Mouse (Mus musculus): ENCODE results near the gene Trpm5.

Trpm5 gene
- long read RNA-seq, experiment 1 = 0 reads
- long read RNA-seq, experiment 2 = 0 reads

DNA sequence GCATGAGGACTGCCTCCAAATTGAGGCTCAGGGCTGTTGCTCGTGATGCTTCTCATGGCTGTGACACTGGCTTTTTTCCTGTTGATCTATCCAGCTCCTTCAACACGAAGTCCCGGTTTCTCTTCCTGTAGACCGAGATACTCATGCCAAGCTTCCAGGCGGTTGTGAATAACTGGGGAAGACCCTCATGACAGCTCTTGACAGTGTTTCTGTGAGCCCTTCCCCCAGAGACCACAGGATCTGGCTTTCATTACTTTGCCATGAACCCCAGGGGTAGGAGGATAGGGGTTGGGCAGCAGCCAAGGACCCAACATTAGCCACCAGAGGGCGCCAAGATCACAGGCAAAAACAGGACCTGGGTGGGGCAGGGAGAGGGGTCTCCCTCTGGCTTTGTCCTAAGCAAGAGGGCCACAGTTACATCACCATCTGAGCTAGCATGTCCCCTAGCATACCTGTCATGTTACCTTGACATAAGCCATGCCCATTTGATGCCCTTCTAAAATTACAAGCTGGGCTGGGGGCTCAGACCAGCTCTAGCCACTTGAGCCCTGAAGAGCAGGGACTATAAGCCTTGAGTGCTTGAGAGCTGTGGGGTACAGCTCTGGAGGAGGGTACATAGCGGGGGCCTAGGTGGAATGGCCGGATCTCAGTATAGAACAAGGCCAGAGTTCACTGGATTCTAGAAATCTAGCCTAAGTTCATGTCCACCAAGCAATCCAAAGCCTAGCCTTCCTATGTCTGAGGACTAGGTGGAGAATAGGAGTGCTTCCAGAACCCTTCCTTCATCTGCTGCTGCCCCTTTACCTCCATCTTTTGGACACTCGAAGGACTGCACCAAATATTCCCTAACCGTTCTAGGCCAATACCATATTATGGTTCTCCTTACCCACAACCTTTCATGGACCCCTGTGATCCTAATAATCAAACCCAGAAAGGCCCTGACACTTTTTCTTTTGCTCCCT lies at the start of gene Trpm5:
Trpm5 (minus strand) TSS at position 51 of the 962 bp plus-strand sequence.
- intact Hi-C loops (cut with DNase I) = loop anchor here (1.0 to 5.0 kb wide), 2 partner anchors 43 to 372 kb away; no protein-coding TSS in a partner anchor

DNA sequence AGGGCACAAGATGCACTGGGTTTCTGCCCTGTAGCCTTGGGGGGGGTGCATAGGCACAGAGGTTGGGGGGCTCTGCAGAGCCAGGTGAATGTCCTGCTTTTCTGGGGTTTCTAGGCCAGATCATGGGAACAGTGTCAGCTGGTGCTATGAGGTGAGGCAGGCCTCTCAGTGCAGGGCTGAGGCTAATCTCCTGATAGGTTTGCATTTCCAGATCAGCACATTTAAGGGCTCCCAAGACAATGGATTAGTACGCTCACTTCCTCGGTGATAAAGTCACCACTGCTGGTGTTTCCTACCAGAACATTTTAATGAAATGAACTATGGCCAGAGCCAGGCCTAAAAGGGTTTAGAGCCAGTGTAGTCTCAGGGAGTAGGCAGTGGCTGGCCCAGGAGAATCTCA lies 48.2 kb upstream of the Trpm5 start:
- intact Hi-C loops (cut with DNase I) = no loop called here

DNA sequence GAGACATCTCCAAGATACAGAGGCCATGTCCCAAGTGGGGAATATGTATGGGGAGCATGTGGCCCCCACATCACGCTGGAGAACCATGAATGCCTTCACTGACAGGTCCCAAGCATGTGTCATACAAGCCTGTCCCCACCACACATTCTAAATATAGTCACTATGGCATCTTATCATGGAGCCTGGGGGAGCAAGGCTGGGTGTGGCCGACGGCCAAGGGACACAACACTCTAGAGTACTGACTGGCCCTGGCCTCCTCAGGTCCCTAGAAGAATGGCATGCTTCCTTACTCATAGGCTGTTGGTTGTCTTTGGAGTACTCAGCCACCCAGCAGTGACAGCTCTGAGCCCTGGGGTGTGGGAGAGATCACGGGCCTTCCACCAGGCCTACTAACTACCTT lies 45.5 kb upstream of the Trpm5 start:
- intact Hi-C loops (cut with DNase I) = no loop called here

DNA sequence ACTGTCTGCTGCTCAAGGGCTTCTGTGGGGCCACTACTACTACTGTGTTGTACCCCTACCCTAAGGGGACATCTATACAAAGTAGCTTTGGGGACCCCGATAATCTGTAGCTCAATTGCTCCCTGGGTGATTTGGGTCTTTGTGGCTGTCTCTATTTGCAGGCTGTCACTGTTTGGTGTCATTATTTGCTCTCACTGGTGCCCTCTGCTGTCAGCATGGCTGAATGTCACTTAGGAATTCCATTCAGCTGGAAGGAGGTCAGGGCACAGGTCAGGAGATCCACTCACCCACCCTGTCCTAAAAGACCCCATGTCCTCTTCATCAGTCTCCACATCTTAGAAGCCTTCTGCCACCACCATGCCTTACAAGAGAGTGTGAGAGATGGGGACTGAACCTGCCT lies 44.3 kb upstream of the Trpm5 start:
- intact Hi-C loops (cut with DNase I) = loop anchor here (1.0 kb wide), 1 partner anchor 44 kb away; the partner anchor contains the start of gene Trpm5

DNA sequence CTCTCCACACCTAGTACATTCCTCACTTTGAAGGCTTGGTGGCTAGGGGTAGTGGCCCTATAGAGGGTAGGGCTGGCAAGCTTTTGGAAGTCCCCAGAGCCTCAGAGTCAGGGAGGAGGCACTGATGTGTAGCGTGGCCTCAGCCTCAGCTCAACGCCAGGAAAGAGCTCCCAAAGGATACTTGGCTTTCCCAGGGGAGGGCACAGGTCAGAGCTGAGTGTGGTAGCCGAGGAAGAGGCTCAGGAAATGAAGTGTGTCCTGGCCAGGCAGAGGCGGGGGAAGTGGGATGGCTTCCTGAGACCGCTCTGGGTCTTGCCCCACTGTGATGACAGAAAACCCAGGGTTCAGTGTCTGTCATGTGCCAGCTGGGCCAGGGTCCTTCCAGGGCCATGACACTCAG lies 42.1 kb upstream of the Trpm5 start:
- intact Hi-C loops (cut with DNase I) = no loop called here

DNA sequence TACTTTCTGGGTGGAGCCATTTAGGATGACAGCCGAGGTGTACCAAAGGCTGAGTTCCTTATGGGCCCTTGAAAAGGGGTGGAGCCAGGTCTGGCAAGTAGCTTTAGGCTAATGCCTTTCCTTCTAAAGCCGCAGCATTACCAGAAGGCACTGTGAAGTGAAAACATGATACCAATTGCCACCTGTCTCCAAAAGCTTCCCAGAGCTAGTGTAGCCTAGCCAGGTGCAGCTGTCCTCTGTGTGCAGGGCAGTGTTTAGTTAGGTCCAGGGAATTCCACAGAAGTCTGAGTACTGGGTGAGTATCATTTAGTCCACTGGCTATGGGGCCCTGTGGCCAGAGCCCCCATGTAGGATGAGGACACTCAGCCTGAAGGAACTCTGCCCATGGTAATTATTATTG lies 41.7 kb upstream of the Trpm5 start:
- intact Hi-C loops (cut with DNase I) = no loop called here

DNA sequence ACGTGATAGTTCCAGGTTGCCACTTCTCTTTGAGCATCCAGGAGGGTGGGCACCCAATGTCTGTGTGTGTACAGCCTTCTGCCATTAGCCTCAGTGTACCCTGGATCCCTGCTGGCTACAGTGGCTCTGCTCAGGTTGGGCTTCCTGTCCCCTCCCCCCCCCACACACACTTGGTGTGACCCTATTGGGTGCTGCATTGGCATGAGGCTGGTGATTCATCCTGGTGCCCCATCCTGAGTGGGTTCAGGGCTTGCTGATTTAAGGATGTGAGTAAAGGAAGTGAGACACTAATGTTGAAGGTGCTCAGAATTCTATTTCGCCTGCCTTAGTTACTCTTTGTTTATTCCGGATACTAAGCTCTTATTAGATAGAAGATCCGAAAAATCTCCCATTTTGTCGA lies 38.4 kb upstream of the Trpm5 start:
- intact Hi-C loops (cut with DNase I) = no loop called here

DNA sequence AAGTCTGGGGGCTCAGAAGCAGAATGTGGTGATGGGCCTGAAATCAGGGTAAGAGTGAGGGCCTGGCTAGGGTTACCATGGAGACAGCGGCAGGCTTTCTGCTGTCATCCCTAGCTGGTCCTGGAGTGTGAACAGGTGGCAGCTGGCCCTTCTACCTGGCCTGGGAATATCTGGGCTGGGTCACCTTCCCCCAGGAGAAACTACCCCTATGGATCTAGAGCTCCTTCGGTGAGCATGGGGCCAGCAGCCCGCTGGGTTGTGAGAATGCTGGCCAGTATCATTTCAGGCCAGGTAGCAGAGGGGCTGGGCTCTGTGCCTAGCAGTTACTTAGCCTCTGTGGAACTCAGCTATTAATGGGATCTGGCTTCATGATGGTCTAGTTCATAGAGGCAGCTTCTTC lies 30.5 kb upstream of the Trpm5 start:
- intact Hi-C loops (cut with DNase I) = no loop called here

DNA sequence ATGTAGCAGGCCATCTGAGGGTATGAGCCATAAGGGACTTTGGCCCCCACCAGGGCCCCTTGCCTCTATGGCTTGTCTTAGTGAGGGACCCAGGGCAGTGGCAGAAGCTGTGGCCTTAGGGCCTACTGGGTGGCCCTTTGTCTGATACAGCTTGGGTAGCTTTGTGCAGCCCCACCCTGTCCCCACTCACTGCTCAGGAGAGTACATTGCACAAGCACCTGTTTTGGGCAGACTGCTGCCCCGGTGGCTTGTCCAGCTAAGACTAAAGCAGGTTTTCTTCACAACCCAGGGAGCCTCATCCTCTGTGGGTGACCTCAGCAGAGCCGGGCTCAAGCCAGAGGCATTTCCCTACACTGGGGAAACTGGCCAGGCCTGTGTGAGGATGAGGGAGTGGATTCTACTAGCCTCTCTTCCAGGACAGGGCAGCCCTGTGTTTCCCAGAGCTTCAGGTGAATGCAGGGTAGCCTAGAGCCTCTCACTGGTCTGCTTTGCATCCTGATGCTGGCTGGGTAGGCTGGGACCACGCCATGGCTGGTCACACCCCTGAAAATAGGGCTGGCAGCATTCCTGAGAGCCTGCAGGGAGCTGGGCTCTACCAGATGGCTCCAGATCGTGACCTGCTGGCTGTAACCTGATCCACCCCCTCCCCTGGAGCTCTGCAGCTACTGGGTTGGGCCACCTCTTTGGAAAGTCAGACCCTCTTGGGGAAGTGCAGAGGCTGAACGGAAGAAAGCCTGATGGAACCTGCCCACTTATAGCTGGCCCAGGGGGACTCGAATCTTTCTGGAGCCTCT lies 29.6 kb upstream of the Trpm5 start:
- intact Hi-C loops (cut with DNase I) = no loop called here

DNA sequence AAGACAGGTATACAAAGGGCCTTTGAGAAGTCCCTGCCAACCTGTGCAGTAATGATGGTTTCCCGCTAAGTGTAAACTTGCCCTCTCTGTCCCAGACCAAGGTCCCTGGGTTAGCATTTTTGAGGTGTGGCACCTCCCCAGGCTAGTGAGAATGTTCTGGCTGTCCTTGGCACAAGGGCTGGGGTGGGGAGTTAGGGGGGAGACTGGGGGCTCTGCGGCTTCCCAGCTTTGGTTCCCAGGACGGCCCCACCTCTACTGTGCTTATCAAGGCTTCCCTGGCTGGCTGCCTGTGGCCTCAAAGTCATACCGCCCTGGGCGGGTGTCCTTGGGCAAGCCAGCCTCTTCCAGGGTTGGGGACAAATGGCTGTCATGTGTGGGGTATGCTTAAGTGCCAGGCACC lies 27.7 kb upstream of the Trpm5 start:
- intact Hi-C loops (cut with DNase I) = no loop called here

DNA sequence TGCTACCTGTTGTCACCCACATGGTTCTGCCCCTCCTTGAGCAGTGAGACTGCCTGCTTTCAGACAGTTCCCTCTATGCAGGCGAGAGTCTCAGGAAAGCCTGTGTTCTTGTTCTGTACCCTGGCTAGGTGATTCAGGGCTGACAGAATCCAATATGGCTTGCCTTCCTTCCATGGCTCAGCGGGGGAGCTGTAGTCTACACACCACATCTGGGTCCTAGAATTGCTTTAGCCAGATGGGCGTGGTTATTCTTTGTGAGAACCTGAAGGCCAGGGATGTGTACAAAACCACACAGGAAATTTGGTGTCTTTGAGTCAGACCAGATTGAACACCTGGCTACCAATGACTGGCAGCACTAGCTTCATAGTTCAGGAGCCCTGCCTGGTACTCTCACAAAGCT lies 25.4 kb upstream of the Trpm5 start:
- intact Hi-C loops (cut with DNase I) = no loop called here

DNA sequence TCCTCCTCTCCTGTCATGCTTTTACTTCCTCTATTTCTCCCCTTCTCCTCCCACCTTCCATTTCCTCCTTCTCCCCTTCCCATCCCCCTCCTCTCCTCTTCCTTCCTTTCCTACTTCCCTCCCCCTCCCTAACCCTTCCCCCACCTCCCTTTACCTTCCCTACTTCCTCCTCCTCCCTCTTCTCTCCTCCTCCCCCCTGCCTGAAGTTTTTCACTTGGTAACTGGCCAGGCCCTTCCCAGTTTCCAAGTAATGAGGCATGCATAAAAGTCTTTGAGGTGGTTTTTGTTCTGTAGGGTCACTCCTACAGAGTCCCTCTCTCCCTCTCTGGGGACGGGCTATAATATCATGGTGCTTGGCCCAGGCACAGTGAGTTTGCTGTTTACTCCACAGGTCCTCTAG lies 25.0 kb upstream of the Trpm5 start:
- intact Hi-C loops (cut with DNase I) = no loop called here

DNA sequence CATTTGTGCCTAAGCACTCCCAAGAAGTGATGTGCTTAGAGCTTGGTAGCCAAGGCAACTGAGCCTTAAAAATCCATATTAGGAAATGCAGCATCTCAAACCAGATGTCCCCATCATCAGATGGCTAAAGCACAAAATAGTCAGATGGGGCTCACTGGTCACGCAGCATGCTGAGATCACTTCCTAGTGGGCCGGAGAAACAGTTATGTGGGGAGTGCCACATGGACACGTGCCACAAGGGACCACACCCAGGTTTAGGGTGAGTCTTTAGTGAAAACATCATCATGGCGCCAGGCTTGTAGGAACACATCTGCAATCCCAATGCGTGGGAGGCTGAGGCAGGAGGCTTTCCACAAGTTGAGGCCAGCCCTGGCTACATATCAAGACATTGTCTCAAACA lies 22.1 kb upstream of the Trpm5 start:
- intact Hi-C loops (cut with DNase I) = no loop called here

DNA sequence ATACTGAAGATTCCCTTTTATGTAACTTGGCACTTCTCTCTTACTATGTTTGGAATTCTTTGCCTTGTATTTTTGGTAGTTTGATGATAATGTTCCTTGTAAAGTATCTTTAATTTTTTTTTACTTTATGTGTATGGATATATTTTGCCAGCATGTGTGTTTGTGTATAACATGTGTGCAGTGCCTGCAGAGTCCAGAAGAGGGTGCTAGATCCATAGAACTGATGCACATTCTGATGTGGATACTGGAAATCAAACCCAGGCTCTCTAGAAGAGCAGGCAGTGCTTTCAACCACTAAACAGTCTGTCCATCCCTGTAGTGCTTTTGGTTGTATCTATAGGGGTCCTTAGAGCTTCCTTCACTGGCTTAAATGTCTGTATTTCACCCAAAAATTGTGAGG lies 20.3 kb upstream of the Trpm5 start:
- intact Hi-C loops (cut with DNase I) = no loop called here

DNA sequence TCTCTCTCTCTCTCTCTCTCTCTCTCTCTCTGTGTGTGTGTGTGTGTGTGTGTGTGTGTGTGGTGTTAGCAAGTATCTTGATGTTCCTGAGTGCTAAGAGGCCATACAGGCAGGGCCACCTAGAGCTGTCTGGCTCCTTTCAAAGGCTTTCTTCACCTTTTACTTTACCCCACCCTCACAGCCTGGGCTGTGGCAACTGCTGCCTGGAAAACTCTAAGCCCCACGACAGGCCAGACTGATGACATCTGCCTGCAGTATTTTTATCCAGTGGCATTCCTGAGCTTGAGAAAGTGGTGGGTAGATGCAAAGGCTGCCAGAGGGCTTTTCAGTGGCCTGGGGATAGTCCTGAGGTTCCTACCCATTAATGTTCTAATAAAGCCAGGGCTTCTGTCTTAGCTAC lies 18.0 kb upstream of the Trpm5 start:
- intact Hi-C loops (cut with DNase I) = no loop called here

DNA sequence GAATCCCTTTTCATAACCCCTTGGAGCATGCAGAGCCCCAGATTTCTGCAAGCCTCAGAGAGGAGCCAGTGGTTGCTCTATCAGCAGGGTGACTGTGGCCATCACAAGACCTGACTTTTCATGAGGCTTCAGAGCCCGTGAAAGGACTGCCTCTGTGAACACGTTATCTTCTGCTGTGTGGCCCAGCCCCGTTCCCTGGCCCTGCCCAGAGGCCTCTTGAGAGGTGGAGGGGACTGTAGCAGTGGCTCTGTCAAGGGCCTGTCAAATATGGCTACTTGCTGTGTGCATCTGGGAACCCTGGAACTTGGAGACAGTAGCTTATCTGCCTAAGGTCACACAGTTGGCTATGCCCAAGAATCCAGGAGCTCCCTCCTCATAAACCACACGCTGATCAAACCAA lies 17.3 kb upstream of the Trpm5 start:
- intact Hi-C loops (cut with DNase I) = no loop called here

DNA sequence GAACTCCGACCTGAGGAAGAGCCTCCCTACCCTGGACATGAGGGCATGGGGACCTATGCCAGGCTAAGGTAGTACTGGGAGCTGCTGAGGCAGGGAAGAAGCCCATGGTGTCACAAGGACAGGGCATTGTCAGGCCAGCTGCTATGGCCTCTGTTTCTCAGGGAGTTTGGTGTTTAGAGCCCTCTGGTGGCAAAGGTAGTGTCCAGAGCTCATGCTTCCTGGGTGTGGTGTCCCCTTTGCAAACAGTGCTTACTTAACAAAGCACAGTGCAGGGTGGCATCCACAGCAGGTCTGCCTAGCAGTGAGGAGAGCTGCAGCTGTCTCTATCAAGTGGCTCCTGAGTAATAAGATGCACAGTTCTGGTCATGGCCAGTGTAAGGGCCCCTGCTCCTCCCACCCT lies 16.4 kb upstream of the Trpm5 start:
- intact Hi-C loops (cut with DNase I) = no loop called here

DNA sequence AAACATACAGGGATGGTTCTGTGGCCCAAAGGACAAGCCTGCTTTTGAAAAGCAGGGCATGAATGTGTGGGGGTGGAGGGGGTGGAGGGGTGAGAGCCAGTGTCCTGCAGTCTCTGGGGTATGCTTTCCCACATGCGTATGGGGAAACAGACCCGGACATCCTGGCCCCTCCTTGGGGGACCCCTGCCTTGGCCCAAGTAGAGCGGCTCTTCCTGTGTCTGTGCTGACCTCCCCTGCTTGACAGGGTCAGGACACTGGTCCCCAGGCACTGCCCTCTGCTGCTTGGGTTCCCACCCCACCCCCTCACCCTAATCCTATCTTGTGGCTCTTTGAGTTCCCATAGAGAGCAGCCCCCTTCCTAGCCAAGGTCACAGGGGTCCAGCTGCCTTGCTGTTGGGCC lies 15.3 kb upstream of the Trpm5 start:
- intact Hi-C loops (cut with DNase I) = no loop called here

DNA sequence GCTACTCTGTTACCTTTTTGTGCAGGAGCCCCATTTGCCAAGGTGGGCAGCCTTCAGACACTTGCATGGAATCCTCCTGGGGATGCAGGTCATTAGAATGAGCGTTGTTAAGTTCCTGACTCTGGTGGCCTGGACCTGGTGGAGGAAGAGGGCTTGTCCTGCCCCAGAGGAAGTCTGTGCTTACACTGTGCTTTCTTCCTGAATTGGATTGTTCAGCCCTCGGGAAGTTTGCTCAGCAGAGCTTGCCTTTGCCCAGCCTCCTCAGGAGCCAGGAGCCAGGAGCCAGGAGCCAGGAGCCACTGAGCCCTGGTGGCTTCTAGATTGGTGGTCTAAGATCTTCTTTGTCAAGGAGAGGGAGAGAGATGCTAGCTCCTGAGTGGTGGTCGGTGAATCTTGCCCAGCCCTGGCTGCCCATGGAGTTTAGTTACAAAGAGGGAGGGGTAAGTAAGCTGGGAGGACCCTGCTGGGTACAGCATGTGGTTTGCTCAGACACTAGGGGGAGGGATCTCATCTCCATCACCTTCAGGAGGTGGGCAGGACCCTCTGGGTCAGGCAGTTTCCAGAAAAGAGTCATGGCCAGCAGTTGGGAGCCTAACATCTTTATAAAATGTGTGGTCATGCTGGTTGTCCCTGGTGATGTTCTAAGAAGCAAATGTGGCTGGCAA lies 14.7 kb upstream of the Trpm5 start:
- intact Hi-C loops (cut with DNase I) = no loop called here

DNA sequence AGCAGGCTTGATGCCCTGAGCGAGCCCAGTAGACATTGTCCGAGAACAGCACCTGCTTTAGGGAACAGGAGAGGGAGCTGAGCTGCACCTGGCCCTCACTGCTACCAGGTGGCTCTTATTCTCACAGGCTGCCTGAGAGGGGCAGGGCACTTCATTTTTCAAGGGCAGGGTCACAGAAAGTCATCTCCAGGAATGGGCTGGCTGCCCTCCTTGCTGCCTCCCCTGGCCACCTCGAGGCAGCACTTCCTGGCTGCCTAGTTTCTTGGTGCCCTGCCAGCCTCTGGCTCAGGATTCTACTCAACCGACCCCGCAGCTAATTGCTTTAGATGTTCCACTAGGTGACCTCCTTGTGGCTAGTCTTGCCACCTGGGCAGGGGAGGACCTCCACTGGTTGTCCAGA lies 13.8 kb upstream of the Trpm5 start:
- intact Hi-C loops (cut with DNase I) = no loop called here

DNA sequence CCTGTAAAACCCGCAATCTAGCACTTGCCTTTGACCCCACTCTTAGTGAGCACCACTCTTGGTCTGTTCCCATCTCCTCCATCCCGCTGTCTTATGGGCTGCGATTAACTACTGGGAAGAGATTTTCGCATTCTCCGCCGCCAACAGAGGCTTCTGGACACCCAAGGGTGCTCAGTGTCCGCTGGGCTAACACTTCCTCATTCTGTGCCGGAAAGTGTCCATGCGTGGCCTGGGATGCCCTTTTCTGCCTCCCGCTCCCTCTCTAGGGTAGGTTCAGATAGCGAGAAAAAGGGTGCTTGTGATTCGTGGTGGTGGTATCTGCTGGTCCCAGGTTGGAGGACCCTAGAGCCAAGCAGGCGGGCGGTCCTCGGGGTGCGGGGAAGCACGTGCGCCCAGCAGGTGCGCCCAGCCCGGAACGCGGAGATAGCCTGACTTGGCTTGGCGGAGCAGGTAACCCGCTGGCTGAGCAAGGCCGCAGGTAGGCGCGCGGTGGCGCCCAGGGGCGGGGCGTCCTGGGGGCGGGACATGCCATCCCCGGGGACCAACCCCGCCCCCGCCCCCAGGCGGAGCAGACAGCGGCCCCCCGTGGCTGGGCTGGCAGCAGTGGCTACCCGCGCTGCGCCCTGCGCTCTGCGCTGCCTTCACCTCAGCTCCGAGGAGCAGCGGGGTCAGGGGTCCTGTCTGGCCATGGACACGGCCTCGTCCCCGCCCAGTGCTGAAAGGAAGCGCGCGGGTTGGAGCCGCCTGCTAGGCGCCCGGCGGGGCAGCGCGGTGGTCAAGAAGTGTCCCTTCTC lies 12.4 kb upstream of the Trpm5 start:
- intact Hi-C loops (cut with DNase I) = no loop called here

Measured in adrenal gland (tissue).